Mouse (Mus musculus): ENCODE results near the gene Rasa2. TPM values are rescaled to one million over a fixed set of nuclear protein-coding genes. Genes with fewer than 3 reads are reported as not detected.

The Rasa2 gene
- polyA plus RNA-seq, 1 experiment from 2014 or later: 21.4 TPM

DNA sequence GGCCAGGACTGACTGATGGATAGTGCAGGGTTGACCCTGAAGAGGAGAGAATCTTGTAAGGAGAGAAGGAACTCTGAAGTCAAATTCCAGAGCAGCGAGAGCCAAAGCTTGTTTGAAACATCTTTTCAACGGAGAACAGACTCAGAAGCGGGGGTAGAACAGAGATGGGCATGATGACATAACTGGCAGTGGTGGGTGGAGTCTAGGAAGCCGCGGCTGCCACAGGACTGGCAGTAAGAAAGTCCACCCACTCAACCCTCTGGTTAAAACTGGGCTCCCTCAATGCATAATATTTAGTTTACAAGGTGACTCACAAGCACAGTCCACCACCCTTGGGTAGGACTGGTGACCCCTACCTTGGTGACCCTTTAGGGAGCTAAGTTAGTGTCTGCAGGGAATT, 115.7 kb downstream of the Rasa2 start:
- H3K27ac ChIP-seq (ENCODE audit: low read depth): no peak overlapping the region
- H3K27me3 ChIP-seq (ENCODE audit: insufficient read depth, low read length): no peaks in the 10 kb centered on the region
- DNase-seq: no peak
- WGBS: 75% methylated on average over 5 of the region's 5 CpGs
- H3K9ac ChIP-seq: no peak overlapping the region
- no peak for TF ChIP-seq CTCF (IDR thresholded peaks at IDR 0.05; ENCODE audit: low read depth)
- H3K9me3 ChIP-seq (ENCODE audit: low read depth, low read length): no peaks in the 10 kb centered on the region
- H3K4me1 ChIP-seq (ENCODE audit: insufficient read depth): no peaks in the 10 kb centered on the region
- no peak overlapping the region for H3K4me3 ChIP-seq (ENCODE audit: low read depth, low read length)
- ATAC-seq (ENCODE audit: insufficient read depth): no peak
- H3K36me3 ChIP-seq (ENCODE audit: insufficient read depth): no peaks in the 10 kb centered on the region
- no peak overlapping the region for H3K4me2 ChIP-seq

DNA sequence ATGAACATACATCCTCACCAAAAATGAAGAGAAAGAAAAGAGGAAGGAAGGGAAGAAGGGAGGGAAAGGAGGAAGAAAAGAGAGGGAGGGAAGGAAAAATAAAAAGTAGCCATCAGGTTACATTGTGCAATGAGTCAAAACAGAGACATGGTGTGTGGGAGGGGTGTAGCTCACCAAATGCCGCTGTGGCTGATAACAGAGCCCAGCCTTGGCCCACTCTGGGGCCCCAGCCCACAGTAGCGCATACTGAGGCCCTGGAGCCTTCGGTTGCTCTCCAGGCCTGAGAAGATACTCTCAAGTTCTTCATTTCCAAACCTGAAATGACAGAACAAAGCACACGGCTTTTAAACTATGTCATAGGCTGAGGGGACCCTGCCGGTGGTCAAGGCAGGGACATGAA, 117.1 kb downstream of the Rasa2 start:
- ATAC-seq (ENCODE audit: insufficient read depth) (no peak), DNase-seq (no peak)
- H3K9ac ChIP-seq: no peak overlapping the region
- WGBS: 65% methylated on average over 5 of the region's 5 CpGs
- H3K4me1 ChIP-seq (ENCODE audit: insufficient read depth): no peaks in the 10 kb centered on the region
- no peak for TF ChIP-seq CTCF (IDR thresholded peaks at IDR 0.05; ENCODE audit: low read depth)
- H3K27me3 ChIP-seq (ENCODE audit: insufficient read depth, low read length): no peaks in the 10 kb centered on the region
- H3K4me3 ChIP-seq (ENCODE audit: low read depth, low read length): no peak overlapping the region
- no peaks in the 10 kb centered on the region for H3K9me3 ChIP-seq (ENCODE audit: low read depth, low read length)
- no peak overlapping the region for H3K27ac ChIP-seq (ENCODE audit: low read depth)
- H3K4me2 ChIP-seq: no peak overlapping the region
- H3K36me3 ChIP-seq (ENCODE audit: insufficient read depth): no peaks in the 10 kb centered on the region

DNA sequence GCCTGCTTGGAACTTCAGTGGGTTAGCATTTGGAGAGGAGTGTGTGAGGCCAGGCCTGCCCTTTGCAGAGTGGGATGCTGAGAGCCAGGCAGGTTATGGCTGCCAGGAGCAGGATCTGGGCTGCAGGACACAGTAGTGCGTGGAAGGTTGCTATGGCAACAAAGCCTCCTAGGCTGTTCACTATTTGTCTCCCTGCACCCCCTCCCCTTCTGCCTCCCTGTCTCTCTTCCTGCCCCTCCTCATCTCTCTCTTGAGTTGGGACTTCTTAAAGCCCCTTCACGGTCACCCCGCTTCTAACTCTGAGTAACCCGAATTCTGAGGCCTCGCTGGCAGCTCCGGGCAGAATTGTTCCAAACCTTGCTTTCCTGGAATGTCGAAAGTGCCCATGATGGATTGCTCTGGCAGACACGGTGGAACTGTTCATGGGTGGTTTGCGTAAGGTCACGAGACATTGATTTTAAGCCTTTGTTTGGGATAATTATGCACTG, 125.4 kb downstream of the Rasa2 start:
- DNase-seq (peak; percentile 67), ATAC-seq (ENCODE audit: insufficient read depth) (peak; percentile 91)
- Histone ChIP-seq H3K27me3 (ENCODE audit: insufficient read depth, low read length) (no peaks in the 10 kb centered on the region), H3K4me3 (ENCODE audit: low read depth, low read length) (no peak overlapping the region), H3K9me3 (ENCODE audit: low read depth, low read length) (no peaks in the 10 kb centered on the region), H3K4me2 (peak overlapping the region; percentile 25; the same call in 1 of the 2 replicates), H3K36me3 (ENCODE audit: insufficient read depth) (no peaks in the 10 kb centered on the region), H3K27ac (ENCODE audit: low read depth) (no peak overlapping the region), H3K4me1 (ENCODE audit: insufficient read depth) (no peaks in the 10 kb centered on the region), H3K9ac (no peak overlapping the region)
- 8% methylated on average over 10 of the region's 10 CpGs for WGBS
- TF ChIP-seq CTCF (IDR thresholded peaks at IDR 0.05; ENCODE audit: low read depth): no peak

DNA sequence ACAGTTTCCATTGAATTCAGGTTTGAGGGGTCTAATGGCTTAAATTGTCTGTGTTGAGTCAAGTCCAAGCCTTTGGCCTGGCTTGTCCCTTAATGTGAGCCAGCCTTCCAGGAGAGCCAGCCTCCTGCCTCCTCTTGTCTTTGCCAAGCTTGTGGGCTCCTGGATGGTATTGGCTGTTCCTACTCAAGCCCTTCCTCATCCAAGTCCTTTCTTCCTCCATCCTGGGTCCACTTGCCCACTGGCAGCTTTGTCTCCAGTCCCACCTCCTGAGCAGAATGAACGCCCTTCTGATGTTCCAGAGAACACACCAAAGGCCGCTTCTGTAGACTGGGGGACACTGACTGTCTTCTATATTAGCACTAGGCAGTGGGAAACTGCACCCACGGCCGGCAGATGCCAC, 126.3 kb downstream of the Rasa2 start:
- no peak for TF ChIP-seq CTCF (IDR thresholded peaks at IDR 0.05; ENCODE audit: low read depth)
- Histone ChIP-seq H3K9ac (no peak overlapping the region), H3K4me2 (no peak overlapping the region), H3K27ac (ENCODE audit: low read depth) (no peak overlapping the region), H3K4me3 (ENCODE audit: low read depth, low read length) (no peak overlapping the region), H3K27me3 (ENCODE audit: insufficient read depth, low read length) (no peaks in the 10 kb centered on the region), H3K4me1 (ENCODE audit: insufficient read depth) (no peaks in the 10 kb centered on the region), H3K9me3 (ENCODE audit: low read depth, low read length) (no peaks in the 10 kb centered on the region), H3K36me3 (ENCODE audit: insufficient read depth) (no peaks in the 10 kb centered on the region)
- DNase-seq (no peak), ATAC-seq (ENCODE audit: insufficient read depth) (no peak)
- 92% methylated on average over 4 of the region's 4 CpGs for WGBS

DNA sequence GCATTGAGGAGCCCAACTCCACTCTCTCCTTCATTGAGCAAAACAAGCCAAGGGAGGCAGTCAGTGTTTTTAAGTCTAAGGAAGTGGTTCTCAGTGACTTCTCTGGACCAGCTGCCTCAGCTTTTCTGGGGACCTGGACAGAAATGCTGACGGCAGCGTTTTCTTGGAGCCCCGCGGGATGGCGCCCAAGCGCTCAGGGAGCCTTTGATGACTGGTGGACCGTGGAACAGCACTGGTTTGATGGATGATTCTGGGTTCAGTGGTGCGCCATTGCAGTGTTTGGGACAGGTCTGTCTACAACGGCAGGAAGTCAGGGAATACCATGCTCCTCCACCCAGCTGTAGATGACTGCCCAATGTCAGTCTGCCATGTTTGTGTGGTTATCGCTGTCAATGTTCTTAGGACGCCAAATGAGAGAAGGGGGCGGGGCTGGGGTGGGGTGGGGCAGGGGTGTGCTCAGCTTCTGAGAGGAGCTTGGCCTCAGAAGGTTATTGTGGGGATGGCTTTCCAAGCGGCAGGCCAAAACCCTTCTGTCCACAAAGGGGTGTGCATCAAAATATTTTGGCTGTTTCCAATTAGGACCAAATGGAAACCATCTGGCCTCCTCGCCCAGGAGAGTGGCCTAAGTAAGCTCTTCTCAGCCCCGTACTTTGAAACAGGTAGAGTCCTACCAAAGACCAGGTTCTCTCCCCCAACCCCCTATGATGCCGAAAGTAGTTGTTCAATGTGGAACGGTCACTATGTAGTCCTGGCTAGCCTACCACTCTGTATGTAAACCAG, 127.1 kb downstream of the Rasa2 start:
- TF ChIP-seq CTCF (IDR thresholded peaks at IDR 0.05; ENCODE audit: low read depth): no peak
- Histone ChIP-seq H3K4me2 (no peak overlapping the region), H3K4me1 (ENCODE audit: insufficient read depth) (no peaks in the 10 kb centered on the region), H3K9me3 (ENCODE audit: low read depth, low read length) (no peaks in the 10 kb centered on the region), H3K4me3 (ENCODE audit: low read depth, low read length) (no peak overlapping the region), H3K27me3 (ENCODE audit: insufficient read depth, low read length) (no peaks in the 10 kb centered on the region), H3K36me3 (ENCODE audit: insufficient read depth) (no peaks in the 10 kb centered on the region), H3K27ac (ENCODE audit: low read depth) (no peak overlapping the region), H3K9ac (no peak overlapping the region)
- ATAC-seq (ENCODE audit: insufficient read depth) (no peak), DNase-seq (no peak)
- WGBS: 81% methylated on average over 17 of the region's 17 CpGs

DNA sequence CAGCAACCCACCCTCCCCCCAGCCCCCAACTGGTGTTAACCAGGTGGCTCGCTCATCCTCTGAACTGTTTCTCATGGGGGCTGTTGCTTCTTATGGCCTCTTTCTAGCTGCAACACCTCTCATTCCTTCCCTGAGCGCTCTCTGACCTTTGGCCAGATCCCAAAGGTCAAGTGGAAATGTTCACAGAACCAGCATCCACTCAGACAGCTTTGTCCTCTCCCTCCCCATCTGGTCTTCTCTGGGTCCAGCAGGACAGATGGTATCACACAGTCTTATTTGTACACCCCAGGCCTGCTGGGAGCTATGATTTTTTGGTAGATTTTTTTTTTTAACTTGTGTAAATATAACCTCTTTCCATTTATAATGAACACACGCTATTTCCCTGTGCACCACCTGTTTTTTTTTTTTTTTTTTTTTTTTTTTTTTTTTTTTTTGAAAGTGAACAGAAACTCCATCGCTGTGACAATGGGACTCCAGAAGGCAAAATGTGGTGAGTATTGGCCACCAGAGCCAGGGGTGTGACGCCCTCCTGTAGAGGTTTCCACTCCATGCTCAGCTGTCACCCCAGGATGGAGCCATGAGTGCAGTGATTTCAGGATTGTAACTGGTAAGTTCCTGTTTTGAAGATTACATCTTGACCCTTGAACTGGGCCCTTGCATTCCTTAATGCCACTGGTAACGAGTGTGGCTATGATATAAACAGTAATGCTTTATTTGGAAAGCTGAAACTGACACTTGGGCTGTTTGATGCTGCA, 128.4 kb downstream of the Rasa2 start:
- WGBS: 62% methylated on average over 6 of the region's 6 CpGs
- no peak overlapping the region for H3K4me3 ChIP-seq (ENCODE audit: low read depth, low read length)
- ATAC-seq (ENCODE audit: insufficient read depth) (no peak), DNase-seq (no peak)
- no peak for TF ChIP-seq CTCF (IDR thresholded peaks at IDR 0.05; ENCODE audit: low read depth)
- no peaks in the 10 kb centered on the region for H3K4me1 ChIP-seq (ENCODE audit: insufficient read depth)
- H3K36me3 ChIP-seq (ENCODE audit: insufficient read depth): no peaks in the 10 kb centered on the region
- H3K27me3 ChIP-seq (ENCODE audit: insufficient read depth, low read length): no peaks in the 10 kb centered on the region
- H3K9me3 ChIP-seq (ENCODE audit: low read depth, low read length): no peaks in the 10 kb centered on the region
- H3K9ac ChIP-seq: no peak overlapping the region
- no peak overlapping the region for H3K4me2 ChIP-seq
- no peak overlapping the region for H3K27ac ChIP-seq (ENCODE audit: low read depth)

DNA sequence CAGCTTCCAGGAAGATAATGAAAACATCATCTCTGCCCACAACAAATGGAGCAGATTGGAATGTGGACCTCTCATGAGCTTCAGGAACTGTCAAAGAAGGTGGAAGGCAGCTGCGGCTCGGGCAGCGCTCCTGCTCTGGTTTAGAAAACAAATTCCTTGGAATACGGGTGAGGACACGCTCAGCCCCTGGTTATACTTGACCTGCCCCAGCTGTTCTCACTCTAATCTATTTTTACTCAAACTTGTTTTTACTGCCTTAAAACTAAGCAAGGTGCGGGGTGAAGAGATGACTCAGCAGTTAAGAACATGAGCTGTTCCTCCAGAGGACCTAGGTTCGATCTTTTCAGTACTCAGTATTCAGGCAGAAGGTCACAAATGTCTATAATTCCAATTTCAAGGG, 130.2 kb downstream of the Rasa2 start:
- Histone ChIP-seq H3K27ac (ENCODE audit: low read depth) (no peak overlapping the region), H3K36me3 (ENCODE audit: insufficient read depth) (no peaks in the 10 kb centered on the region), H3K4me2 (no peak overlapping the region), H3K9me3 (ENCODE audit: low read depth, low read length) (no peaks in the 10 kb centered on the region), H3K4me3 (ENCODE audit: low read depth, low read length) (no peak overlapping the region), H3K27me3 (ENCODE audit: insufficient read depth, low read length) (no peaks in the 10 kb centered on the region), H3K4me1 (ENCODE audit: insufficient read depth) (no peaks in the 10 kb centered on the region), H3K9ac (no peak overlapping the region)
- no peak for ATAC-seq (ENCODE audit: insufficient read depth)
- TF ChIP-seq CTCF (IDR thresholded peaks at IDR 0.05; ENCODE audit: low read depth): no peak
- WGBS: 43% methylated on average over 7 of the region's 7 CpGs
- DNase-seq: no peak

Data from lung, embryonic 14.5 days (tissue).